Mouse (Mus musculus): Measurements from ENCODE around the gene Itga4. TPM values are rescaled to one million over a fixed set of nuclear protein-coding genes. Genes with fewer than 3 reads are reported as not detected.
A peak's percentile ranks its signal among the peaks of the same experiment; 100 is the strongest.

Gene Itga4
- polyA plus RNA-seq, 1 experiment from 2014 or later = 1.7 TPM

DNA sequence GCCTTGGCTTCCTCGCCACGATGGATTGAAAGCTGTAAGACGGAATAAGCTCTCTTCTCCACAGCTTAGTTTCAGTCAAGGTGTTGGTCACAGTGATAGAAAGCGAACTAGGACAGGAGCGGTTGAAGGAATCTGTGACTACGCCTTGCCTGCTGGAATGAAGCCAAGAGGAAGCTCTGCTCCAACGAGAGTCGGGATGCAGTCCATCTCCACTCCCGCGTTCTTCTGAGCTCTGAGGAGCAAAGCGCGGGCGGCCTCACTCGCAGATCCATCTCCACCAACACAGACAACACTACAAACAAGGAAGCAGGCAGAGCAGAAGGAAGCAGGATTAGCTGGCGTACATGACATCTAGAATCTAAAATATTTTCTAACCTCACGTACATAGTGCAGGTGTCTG lies 99.5 kb downstream of the Itga4 start:
- H3K4me3 ChIP-seq (ENCODE audit: low read depth, low read length) = no peak overlapping the region
- ATAC-seq = no peak
- no peak overlapping the region for H3K9ac ChIP-seq (ENCODE audit: low read depth, low read length)
- H3K27ac ChIP-seq (ENCODE audit: low read depth, low read length) = no peak overlapping the region
- no peaks in the 10 kb centered on the region for H3K27me3 ChIP-seq (replicated peaks; ENCODE audit: control insufficient read depth, insufficient read depth, low read length)
- H3K4me1 ChIP-seq (replicated peaks; ENCODE audit: control insufficient read depth, insufficient read depth, low read length) = no peaks in the 10 kb centered on the region
- no peaks in the 10 kb centered on the region for H3K36me3 ChIP-seq (ENCODE audit: control insufficient read depth, insufficient read depth)
- H3K4me2 ChIP-seq (replicated peaks; ENCODE audit: low read depth) = no peak overlapping the region
- TF ChIP-seq CTCF (IDR thresholded peaks at IDR 0.05; ENCODE audit: low read depth) = no peak
- no peaks in the 10 kb centered on the region for H3K9me3 ChIP-seq (ENCODE audit: control insufficient read depth)
- WGBS = 80% methylated on average over 16 of the region's 16 CpGs

DNA sequence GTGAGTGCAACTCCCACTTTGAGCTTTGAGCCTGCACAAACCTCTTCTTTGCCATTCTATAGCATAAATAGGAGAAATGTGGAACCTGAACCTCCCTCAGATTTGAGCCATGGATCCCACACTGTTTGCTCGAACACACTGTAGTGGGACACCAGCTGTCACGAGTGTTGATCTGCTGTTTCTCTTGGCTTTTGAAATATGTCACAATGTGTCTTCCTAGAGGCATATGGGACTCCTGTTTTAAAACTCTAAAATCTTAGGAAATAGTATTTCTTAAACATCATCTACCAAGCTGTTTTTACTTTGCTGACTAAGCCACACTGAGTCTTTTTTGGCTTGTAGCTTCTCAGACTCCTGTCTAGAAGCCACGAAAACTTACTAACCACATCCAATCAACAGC lies 102.6 kb downstream of the Itga4 start:
- Histone ChIP-seq H3K4me2 (replicated peaks; ENCODE audit: low read depth) (no peak overlapping the region), H3K27ac (ENCODE audit: low read depth, low read length) (no peak overlapping the region), H3K36me3 (ENCODE audit: control insufficient read depth, insufficient read depth) (no peaks in the 10 kb centered on the region), H3K9ac (ENCODE audit: low read depth, low read length) (no peak overlapping the region), H3K9me3 (ENCODE audit: control insufficient read depth) (no peaks in the 10 kb centered on the region), H3K27me3 (replicated peaks; ENCODE audit: control insufficient read depth, insufficient read depth, low read length) (no peaks in the 10 kb centered on the region), H3K4me1 (replicated peaks; ENCODE audit: control insufficient read depth, insufficient read depth, low read length) (no peaks in the 10 kb centered on the region), H3K4me3 (ENCODE audit: low read depth, low read length) (no peak overlapping the region)
- 86% methylated on average over 3 of the region's 3 CpGs for WGBS
- TF ChIP-seq CTCF (IDR thresholded peaks at IDR 0.05; ENCODE audit: low read depth) = no peak
- no peak for ATAC-seq

GRCm38 (mm10) chr2:79362029-79362428 lies 106.8 kb downstream of the Itga4 start:
- H3K4me1 ChIP-seq (replicated peaks; ENCODE audit: control insufficient read depth, insufficient read depth, low read length) = no peaks in the 10 kb centered on the region
- ATAC-seq = no peak
- no peak overlapping the region for H3K4me2 ChIP-seq (replicated peaks; ENCODE audit: low read depth)
- no peaks in the 10 kb centered on the region for H3K27me3 ChIP-seq (replicated peaks; ENCODE audit: control insufficient read depth, insufficient read depth, low read length)
- no peak overlapping the region for H3K9ac ChIP-seq (ENCODE audit: low read depth, low read length)
- no peak overlapping the region for H3K27ac ChIP-seq (ENCODE audit: low read depth, low read length)
- H3K9me3 ChIP-seq (ENCODE audit: control insufficient read depth) = no peaks in the 10 kb centered on the region
- no peaks in the 10 kb centered on the region for H3K36me3 ChIP-seq (ENCODE audit: control insufficient read depth, insufficient read depth)
- WGBS = 68% methylated on average over 6 of the region's 6 CpGs
- TF ChIP-seq CTCF (IDR thresholded peaks at IDR 0.05; ENCODE audit: low read depth) = no peak
- no peak overlapping the region for H3K4me3 ChIP-seq (ENCODE audit: low read depth, low read length)

DNA sequence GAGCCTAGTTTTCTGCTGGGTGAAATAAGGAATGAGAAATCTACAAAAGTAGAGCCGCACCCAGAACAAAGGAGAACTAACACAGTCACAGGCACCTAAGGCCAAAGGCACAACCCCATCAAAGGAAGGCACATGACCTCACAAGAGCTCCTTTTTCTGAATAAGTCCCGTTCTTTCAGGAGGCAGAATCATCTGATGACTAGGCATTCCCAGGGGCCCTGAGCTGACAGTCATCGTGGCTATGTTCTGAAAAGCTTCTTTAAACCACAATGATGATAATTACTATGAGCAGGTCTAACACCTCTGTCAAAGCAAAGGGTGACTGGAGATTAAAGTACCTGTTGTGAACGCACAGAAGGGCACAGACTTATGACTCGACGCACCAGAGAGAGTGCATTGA lies 108.7 kb downstream of the Itga4 start:
- Histone ChIP-seq H3K4me1 (replicated peaks; ENCODE audit: control insufficient read depth, insufficient read depth, low read length) (no peaks in the 10 kb centered on the region), H3K4me2 (replicated peaks; ENCODE audit: low read depth) (no peak overlapping the region), H3K27ac (ENCODE audit: low read depth, low read length) (no peak overlapping the region), H3K27me3 (replicated peaks; ENCODE audit: control insufficient read depth, insufficient read depth, low read length) (no peaks in the 10 kb centered on the region), H3K4me3 (ENCODE audit: low read depth, low read length) (no peak overlapping the region), H3K9ac (ENCODE audit: low read depth, low read length) (no peak overlapping the region), H3K9me3 (ENCODE audit: control insufficient read depth) (no peaks in the 10 kb centered on the region), H3K36me3 (ENCODE audit: control insufficient read depth, insufficient read depth) (no peaks in the 10 kb centered on the region)
- TF ChIP-seq CTCF (IDR thresholded peaks at IDR 0.05; ENCODE audit: low read depth) = no peak
- WGBS = 82% methylated on average over 6 of the region's 6 CpGs
- ATAC-seq = no peak

- Histone ChIP-seq H3K4me1 (replicated peaks; ENCODE audit: control insufficient read depth, insufficient read depth, low read length) (no peaks in the 10 kb centered on the region), H3K9ac (ENCODE audit: low read depth, low read length) (no peak overlapping the region), H3K9me3 (ENCODE audit: control insufficient read depth) (no peaks in the 10 kb centered on the region), H3K27ac (ENCODE audit: low read depth, low read length) (no peak overlapping the region), H3K27me3 (replicated peaks; ENCODE audit: control insufficient read depth, insufficient read depth, low read length) (no peaks in the 10 kb centered on the region), H3K4me3 (ENCODE audit: low read depth, low read length) (no peak overlapping the region), H3K36me3 (ENCODE audit: control insufficient read depth, insufficient read depth) (no peaks in the 10 kb centered on the region), H3K4me2 (replicated peaks; ENCODE audit: low read depth) (no peak overlapping the region)
- ATAC-seq = no peak
- TF ChIP-seq CTCF (IDR thresholded peaks at IDR 0.05; ENCODE audit: low read depth) = peak; percentile 47
- WGBS = 76% methylated on average over 18 of the region's 18 CpGs
Measured at GRCm38 (mm10) chr2:79367451-79368450, 112.5 kb downstream of the Itga4 start.

DNA sequence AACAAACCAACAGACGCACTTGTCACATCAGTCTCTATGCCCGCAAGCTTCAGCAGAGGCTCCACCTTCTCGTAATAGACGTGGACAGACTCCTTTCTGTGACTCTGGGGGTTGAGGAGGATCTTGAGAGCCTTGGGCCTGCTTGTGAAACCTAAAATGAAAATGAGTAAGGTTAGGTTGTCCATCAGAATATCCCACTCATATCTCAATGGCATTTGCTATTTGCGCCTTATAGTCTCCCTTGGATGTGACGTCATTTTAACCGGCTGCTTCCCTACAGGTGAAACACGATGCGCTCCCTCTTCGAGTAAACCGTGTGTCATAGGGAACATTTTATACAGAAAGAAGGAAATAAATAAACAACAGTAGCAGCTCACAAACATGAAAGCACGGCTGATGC lies 113.4 kb downstream of the Itga4 start:
- Histone ChIP-seq H3K27me3 (replicated peaks; ENCODE audit: control insufficient read depth, insufficient read depth, low read length) (no peaks in the 10 kb centered on the region), H3K9ac (ENCODE audit: low read depth, low read length) (no peak overlapping the region), H3K4me2 (replicated peaks; ENCODE audit: low read depth) (no peak overlapping the region), H3K4me1 (replicated peaks; ENCODE audit: control insufficient read depth, insufficient read depth, low read length) (no peaks in the 10 kb centered on the region), H3K4me3 (ENCODE audit: low read depth, low read length) (no peak overlapping the region), H3K9me3 (ENCODE audit: control insufficient read depth) (no peaks in the 10 kb centered on the region), H3K27ac (ENCODE audit: low read depth, low read length) (no peak overlapping the region), H3K36me3 (ENCODE audit: control insufficient read depth, insufficient read depth) (no peaks in the 10 kb centered on the region)
- no peak for TF ChIP-seq CTCF (IDR thresholded peaks at IDR 0.05; ENCODE audit: low read depth)
- 88% methylated on average over 12 of the region's 12 CpGs for WGBS
- ATAC-seq = no peak
